Mouse (Mus musculus) embryo, embryonic 10.5 days (tissue): ENCODE results near the gene Ube2r2.

Source experiments
- DNase-seq: peaks from one replicate; pipeline ENCODE4 v3.0.0-alpha.2; 2015; ENCODE audit warnings: low spot score

Gene Ube2r2

DNA sequence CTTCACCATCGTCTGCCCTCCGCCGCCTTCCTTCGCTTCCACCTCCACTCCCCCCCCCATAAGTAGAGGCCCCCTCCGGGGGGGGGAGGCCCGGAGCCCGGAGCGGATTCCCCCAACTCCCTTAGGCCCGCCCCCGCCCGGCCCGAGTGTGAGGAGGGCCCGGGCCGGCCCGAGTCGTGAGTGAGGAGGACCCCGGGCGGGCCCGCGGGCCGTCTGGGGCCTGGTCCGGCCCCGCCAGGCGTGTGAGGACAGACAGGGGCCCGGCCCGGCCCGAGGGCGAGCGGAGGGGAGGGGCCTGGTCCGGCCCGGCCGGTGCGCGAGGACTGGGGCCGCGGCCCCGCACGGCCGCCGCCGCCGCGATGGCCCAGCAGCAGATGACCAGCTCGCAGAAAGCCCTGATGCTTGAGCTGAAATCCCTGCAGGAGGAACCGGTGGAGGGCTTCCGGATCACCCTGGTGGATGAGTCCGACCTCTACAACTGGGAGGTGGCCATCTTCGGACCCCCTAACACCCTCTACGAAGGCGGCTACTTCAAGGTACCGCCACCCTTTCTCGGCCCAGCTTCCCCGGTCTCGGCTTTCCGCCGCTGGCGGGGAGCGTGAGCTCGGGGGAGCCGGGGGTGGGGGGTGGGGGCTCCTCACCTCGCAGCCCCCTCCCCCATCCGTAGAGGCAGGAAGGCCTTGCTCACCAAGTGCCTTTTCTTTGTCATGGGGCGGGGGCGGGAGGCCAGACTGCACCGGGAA lies at the start of gene Ube2r2:
Gene Ube2r2 (plus strand): TSS at position 33 of the 743 bp plus-strand sequence.
- DNase-seq: peak; percentile 79

DNA sequence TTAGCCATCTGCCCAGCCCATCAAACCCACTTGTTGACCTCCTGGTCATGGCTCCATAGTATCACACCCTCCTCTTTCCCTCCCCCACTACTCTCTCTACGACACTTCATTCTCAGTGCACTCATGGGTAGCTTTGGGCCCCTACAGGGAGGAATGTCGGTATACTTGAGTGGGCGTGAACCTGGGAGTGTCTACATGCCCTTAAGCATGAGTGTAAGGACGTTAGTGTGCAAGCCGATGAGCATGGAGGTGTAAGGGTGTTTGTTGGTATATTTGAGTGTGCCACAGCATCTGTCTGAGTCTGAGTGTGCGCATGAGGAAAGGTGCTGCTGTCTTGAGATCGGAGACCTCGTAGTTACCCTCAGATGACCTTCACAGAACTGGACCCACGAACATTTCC lies 48.6 kb upstream of the Ube2r2 start:
- DNase-seq: no peak

DNA sequence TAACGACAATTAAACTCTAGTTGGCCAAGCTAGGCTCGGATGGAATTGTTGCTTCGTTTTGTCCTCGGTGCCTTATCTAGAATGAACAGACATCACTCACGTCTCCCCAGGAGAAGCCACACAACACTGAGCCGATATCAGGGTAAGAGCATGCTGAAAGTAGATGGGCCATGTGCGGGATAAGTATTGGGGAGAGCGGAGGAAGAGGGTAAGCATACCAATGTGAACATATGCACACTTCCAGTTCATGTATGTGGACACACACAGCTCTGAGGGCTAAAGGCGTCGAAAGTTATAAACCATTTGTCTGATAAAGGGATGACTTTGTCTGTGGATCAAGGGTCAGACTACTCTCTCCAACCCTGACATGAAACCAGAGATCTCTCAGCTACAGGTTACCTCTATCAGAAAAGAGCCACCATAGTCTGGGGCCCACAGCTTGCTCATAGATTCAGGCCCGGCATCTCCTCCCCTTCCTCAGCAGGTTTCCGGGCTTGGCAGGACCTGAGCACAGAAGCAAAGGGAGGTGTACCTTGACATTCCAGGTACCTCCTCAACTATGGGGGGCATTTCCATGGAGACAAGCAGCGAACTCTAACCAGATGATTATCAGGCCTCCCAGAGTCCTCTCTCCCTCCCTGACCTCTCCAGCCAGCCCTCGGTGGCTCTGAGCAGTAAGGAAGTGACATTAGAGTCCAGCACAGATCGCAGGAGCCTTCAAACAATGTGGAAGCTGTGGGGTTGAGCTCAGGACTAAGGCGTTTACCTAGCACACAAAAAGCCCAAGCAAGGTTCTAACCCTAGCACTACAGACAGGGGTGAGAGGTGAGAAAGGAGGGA lies 47.9 kb upstream of the Ube2r2 start:
- DNase-seq: no peak

DNA sequence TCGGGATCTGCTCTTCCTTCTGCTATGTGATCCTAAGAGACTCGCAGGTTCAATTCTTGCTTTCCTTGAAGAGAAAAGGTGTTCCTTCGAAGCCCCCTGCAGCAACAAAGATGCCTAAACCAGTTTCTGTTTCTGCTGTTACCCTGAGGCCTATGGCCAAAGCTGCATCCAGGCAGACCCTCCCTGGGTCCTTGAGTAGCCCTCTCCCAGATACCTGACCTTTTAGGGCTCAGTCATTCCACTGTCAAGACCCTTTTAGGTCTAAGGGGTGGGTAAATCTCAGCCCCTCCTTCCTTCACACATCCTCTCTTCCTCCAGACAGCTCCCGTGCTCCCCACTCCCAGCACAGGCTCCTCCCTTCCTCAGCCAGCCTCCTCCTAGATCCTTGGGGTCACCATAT lies 46.4 kb upstream of the Ube2r2 start:
- DNase-seq: no peak

DNA sequence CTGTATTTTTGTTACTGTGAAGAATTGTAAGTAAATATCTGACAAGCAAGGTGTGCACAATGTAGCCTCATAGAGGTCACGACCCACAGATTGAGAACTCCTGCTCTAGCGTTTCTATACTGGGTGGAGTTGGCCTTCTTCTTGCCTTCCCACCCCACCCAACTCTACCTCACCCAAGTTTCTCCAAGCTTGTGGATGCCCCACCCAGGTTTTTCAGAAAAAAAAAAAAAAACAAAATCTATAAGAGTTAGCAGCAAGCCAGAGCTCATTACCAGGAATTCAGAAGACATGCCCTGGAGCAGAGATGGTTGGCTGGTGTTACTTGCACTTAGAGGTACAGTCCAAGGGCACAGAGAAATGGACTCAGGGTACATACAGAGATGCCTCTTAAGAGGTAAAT lies 45.8 kb upstream of the Ube2r2 start:
- no peak for DNase-seq

DNA sequence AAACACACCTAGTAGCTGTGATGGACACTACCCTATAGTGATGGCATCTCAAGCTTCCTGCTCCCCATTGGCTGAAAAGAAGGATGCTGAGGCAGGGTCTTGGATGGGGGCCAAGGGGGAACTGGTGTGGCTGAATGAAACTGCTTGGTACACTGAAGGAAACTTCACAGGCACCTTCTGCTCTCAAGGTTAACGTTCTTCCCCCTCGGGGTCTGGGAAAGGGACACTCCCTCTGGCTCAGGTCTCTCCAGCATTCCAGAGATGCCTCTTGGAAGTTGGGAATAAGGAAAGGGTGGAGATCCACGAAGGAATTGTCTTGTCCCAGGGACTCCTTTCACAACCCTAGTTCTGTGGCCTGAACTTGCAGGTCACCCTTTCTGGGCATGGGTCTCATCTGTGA lies 44.2 kb upstream of the Ube2r2 start:
- DNase-seq: no peak

DNA sequence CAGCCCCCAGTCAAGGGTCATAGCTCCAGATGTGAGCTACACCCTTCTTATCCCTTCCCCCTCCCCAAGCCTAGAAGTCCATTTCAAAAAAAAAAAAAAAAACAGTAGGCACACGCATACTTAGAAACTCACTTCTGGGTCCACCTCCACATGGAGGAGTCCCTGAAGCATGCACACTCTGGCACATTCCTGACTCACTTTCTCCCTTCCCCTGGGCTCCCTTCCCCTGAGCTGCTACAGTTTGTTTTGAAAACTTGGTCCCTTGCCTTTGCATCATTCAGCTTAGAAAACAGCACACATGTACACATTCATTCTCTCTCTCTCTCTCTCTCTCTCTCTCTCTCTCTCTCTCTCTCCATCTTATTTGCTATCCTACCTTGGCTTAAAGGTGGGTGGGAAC lies 42.6 kb upstream of the Ube2r2 start:
- DNase-seq: no peak

DNA sequence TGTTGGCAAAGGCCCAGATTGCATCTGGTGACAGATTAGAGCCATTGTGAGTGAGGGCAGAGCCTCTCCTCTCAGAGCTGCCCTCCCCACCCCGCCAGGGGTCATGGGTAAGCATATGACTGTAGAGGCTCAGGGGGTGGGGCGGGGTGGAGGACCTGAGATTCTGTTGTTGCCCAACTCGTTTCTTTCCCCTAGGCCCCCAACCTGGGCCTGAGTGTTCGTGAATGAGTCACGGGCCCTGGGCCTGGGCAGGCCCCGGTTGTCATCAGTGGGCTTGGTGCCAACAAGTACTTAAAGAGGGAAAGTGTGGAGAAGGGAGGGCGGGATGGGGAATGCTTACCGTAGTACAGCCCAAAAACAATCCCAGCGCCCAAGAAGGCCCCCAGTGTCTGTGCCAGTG lies 41.2 kb upstream of the Ube2r2 start:
- no peak for DNase-seq

DNA sequence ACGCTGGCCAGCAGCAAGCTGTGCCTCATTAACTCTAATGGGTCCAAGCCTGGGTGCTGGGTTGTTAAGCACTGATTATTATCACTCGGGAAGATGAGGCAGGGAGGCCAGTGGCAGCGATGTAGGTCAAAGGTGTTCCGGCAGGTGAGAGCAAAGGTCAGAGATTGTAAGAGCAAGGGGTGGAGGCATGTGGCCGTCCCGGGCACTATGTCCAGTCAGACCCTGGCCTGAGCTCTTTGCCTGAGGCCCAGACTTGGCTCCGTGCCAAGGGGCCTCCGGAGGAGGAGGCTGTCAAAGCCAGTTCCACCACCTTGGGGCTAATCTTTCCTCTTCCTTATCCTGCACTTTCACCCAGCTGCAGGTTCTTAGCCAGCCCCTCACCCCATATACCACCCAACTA lies 39.4 kb upstream of the Ube2r2 start:
- no peak for DNase-seq

DNA sequence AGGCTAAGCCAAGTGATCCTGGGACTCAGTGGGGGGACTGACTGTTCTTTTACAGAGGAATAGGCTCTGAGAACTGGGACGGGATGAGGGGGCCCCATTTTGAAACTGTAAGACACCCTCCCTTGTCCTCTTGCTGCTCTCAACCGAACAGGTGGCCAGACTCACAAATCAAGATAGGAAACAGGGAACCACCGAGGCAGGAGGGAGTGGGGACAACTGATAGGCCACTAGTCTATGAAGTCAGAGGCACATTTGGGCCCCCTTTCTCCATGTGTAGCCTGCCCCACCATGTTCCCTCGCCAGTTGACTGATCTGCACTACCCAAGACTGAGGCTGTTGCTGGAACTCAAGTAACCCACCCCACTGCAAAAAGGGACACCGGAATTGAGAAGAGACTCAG lies 38.7 kb upstream of the Ube2r2 start:
- no peak for DNase-seq

DNA sequence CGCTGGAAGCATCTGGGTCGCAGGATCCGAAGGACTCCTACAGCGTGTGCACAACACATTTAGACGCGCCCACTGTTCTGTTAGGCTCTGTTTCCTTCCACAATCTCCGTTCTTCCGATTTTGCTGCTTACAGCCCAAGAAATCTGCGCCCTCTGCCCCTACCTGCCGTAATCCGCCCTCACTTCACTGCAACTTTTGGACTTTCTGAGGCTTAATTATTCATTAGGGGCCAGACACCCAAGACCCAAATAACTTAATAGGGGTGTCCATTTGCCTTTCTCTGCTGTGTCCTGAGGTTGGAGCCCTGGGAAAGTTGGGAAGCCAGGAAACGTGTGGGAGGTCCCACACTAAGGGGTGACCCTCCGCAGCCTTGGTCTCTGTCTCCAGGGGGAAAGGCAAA lies 38.2 kb upstream of the Ube2r2 start:
- no peak for DNase-seq

DNA sequence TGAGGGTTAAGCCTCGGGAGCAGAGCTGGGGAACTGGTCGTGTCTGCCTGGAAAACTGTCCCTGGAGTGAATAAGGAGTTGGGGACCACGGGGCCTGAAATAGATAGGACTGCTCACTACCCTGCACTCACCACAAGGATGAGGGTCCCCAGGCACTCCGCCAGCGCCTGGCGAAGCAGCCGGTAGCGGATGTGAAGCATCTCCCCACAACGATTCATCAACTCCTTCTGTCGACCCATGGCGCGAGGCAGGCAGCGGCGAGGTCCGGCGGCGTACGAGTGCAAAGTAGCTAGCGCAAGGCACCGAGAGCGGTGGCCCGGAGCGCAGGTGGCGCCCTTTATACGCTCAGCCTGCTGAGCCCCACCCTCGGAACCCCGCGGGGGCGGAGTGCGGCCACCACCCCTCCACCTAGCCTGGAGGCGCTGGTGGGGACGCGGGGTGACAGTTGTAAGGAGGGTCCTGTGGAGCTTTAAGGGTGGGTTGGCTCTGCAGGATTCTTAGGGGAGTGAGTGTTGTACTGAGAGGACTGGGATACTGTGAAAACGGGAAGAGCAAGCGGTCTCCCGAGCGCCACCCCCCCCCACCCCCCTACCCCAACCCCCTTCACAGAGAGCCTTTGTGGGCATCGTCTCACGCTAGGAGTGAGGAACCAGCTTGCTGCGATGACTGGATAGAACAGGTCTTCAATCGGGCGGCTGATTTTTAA lies 37.5 kb upstream of the Ube2r2 start, which contains the start of gene Aqp3:
Gene Aqp3 (minus strand): TSS at position 313 of the 706 bp plus-strand sequence.
- peak; percentile 44 for DNase-seq

DNA sequence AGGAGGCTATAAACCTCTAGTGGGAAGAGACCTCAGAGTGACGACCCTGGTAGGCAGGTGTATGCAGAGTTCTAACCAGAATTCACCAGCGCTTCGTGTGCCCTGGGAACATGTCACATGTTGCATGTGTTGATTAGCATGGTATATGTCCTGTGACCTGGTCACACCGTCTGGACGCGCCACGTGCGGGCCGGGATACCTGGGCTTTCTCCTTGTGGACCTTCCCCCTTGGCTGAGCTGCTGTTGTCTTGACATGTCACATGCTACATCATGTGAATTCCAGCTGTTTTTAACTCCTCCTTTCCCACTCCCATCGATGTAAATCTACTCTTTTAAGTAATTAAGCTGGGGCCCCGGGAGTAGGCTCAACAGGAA lies 37.0 kb upstream of the Ube2r2 start:
- peak; percentile 9 for DNase-seq

DNA sequence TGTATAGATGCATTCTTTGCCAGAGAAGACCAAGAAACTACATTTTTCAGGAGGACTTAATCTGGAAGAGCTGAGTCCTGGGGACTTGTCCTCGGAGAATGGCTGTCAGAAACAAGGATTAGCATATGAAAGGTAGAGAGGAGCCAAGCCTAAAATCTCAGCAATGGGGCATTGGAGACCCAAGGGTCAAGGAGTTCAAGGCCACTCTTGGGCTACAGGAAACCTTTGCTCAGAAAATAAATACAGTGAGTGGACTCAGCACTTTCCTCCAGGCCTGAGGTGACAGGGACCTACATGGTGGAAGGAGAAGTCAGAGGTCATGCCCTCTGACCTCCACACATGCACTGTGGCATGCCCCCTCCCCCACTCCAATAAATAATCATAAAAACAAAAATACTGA lies 34.6 kb upstream of the Ube2r2 start:
- no peak for DNase-seq

DNA sequence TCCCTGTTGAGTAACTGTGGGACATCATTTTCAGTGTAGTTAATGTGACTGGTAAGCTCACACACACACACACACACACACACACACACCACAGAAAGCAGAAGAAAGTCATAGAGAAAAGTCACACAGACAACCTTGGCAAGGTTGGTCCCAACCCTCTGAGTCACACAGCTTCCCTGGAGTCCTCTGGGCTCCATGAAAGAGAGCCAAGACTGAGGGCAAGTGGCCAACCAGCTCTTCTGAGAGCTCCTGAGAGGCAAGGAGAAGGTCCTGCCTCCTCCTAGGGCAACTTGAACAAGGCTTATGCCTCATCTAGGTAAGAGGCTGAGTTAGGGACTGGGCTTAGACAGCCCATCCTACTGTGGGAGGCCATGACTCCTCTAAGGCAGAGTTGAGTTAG lies 32.6 kb upstream of the Ube2r2 start:
- DNase-seq: no peak

DNA sequence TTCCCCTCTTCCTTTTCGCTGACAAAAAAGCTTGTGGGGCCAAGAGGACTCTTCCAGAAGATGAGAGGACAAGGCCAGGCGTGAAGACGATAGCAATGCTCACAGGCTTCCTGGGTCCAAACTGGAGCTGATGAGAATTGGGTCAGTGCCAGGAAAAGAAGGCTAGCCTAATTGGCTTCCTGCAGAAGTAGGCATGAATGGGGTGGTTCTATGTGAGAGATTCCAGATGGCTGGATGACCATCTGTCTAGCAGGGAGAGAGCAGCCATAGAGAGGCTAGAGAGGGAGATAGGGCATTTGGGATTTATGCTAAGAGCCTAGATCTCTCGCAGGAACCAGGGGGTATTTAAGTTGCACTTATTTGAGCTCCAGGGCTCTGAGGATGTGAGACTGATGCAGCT lies 28.1 kb upstream of the Ube2r2 start:
- DNase-seq: no peak

DNA sequence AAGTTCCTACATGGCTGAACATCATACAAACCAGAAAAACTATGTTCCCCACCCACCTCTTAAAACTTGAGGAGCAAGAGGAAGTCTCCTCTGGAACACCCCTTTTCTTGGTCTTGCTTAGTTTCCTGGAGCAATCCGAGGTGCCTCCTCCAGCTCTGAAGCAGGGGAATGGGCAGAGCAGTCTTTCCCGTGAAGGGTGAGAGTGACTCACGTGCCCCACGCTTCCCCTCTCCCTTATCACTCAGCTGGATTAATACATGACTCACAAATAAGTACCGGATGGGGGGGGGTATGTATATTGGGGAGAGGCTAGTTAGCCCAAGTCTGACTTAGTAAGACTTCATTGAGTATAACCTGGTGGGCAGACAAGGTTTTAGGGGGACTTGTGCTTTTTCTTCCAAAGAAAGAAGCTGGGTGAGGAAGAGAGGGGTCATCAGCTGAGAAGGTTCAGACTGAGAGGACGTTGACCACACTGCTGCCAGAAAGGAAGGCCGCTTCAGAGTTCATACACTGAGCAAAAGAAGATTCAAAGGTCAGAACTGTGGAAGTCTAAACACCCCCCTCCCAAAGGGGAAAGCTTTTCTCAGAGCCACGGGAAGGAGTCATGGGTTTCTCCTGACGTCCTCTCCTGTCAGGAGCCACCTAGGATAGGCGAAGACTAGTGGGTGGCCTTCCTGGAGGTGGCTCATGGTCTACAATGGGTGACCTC lies 26.7 kb upstream of the Ube2r2 start:
- no peak for DNase-seq

DNA sequence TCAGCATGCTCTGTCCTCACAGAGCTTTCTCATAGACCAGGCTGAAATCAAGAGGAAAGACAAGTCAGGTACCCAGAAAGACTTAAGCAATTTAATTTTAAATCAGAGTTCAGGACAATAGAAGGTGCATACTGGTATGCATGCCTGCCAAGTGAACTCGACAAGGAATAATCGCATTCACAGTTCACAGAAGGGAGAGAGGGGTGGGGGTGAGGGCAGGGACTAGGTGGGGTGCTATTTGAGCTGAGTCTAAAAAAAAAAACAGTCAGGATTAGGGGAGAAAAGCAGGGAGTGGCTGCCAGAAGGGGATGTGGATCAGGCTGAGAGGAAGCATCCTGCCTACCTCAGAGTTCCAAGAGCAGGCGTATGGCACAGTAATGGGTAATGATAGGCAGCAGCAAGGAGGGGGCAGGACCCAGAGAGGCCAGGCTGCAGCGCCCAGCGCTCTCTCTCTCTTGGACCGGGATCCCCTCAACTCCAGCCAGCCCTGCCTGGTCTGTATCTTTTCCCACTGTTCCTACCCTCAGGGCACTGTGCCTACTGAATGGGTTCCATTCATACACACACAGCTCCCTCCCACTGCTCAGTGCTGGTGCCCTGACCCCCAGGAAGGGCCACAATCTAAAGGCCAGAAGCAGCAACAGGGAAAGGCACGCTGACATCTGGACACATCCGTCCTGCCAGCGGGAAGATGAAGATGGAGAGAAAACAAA lies 21.0 kb upstream of the Ube2r2 start:
- DNase-seq: no peak

DNA sequence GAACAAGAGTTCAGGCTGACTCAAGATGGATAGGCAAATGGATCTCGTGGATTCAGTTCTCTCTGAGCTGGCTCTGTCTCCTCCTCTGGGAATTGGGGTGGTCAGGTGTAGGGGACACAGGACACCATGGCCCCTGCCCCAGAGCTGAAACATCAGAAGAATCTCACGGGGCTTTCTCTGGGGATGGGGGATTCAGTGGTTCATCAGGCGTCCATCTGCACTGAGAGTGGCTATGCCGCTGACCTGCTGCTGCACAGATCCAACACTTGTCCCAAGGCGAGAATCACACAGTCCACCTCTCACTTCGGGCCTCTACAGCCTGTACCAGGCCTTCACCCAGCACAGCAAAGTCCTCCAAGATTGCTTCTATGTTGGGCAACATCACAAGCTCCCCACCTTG lies 20.5 kb upstream of the Ube2r2 start:
- no peak for DNase-seq

DNA sequence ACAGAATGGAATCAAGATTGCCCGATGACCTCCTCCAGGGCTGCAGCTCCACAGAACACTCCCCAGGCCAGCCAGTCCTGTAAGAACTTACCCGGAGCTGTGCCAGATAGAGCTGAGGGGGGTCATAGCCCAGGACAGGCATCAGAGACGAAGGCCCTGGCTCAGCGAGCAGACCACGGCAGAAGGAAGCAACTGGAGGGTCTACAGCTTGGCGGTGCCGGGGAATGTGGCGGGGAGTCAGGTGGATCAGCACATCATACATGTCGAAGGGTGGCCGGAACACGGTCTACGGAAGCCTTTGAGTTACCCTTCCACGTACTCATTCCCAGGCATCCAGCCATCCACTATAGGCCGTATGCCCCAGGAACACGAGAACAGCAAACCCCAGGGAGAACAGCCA lies 19.8 kb upstream of the Ube2r2 start:
- DNase-seq: no peak

DNA sequence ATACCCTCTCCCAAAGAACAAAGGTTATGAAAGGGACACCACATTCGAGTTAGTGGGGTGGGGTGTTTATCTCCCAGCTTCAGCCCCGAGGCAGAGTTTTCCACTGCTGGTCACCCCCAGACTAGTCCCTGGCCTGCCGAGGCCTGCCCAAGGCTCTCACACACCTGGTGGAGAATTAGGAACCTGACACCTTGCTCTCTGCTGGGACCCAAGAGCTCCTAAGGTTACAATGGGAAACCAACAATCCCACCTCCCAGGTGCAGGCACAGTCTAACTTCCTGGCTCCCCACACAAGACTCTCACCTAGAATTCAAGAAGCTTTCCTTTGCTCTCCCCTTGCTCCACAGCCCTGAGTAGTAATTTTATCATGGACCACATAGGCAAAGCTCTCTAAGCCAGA lies 18.7 kb upstream of the Ube2r2 start:
- DNase-seq: no peak
